Mouse (Mus musculus): ENCODE data around the gene Psmd3. TPM values are rescaled to one million over a fixed set of nuclear protein-coding genes. Genes with fewer than 3 reads are reported as not detected.
"Not testable (repeated sequence)": the region's sequence is repeated elsewhere in the genome, so short reads cannot be mapped to it uniquely, and the experiment has no call there.

The Psmd3 gene
- 166 and 169 TPM in 2 replicates for polyA plus RNA-seq (2015; fragmentation: Nextera tagmentation; extraction: Ambion mirVana)

GRCm38 (mm10) chr11:98681786-98682745 lies at the start of gene Psmd3:
Gene Psmd3, plus strand, starts transcription at chr11:98682554.
- Histone ChIP-seq H3K9ac (ENCODE audit: low read length) (peak within 1 kb of the TSS; percentile 100), H3K27me3 (ENCODE audit: control insufficient read depth, insufficient read depth, low read length) (no peaks in the 10 kb centered on the region), H3K9me3 (replicated peaks; ENCODE audit: control insufficient read depth, low read length) (no peaks in the 10 kb centered on the region), H3K4me3 (ENCODE audit: low read length) (peak within 1 kb of the TSS; percentile 100), H3K4me1 (ENCODE audit: control insufficient read depth, insufficient read depth, low read length) (peaks cover 9% of the 10 kb centered on the region), H3K36me3 (ENCODE audit: control insufficient read depth, insufficient read depth) (peaks cover 18% of the 10 kb centered on the region), H3K27ac (ENCODE audit: low read length) (peak within 1 kb of the TSS; percentile 85), H3K4me2 (ENCODE audit: low read depth, low read length) (peak within 1 kb of the TSS; percentile 93)
- ATAC-seq (replicated peaks; ENCODE audit: extremely low read depth, insufficient read depth, low FRiP score): peak; percentile 95
- WGBS: 5% methylated on average over 45 of the region's 45 CpGs

DNA sequence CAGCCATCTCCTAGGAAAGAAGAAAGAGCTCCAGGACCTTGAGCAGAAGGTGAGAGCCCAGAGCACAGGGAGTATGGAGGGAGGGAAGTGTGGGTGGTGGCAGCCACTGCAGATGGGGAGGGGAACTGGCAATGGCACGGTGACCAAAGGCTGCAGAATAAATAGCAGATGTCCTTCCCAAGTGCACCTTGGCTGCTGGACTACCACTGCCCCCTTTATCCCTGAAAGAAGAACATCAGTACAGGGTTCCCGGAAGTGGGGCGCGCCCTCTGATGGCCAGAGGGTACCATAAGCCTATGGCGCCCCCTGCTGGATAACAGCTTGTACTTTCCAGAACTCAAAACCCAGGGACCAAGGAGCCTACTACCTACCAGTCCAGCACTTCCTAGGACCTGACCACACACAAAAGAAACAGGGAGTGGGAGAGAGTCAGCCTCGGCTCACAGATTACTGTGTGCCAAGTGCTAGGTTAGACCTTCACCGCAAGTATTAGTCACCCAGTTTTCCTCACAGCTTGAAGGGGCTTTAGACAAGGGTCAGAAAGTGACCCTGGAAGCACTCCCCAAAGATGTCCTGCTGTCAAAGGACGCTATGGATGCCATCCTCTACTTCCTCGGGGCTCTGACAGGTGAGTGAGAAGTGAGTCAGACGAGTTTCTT lies 46.9 kb upstream of the Psmd3 start:
- H3K4me3 ChIP-seq (ENCODE audit: low read length); H3K9ac ChIP-seq (ENCODE audit: low read length); H3K9me3 ChIP-seq (replicated peaks; ENCODE audit: control insufficient read depth, low read length); H3K27me3 ChIP-seq (ENCODE audit: control insufficient read depth, insufficient read depth, low read length); ATAC-seq (replicated peaks; ENCODE audit: extremely low read depth, insufficient read depth, low FRiP score); H3K36me3 ChIP-seq (ENCODE audit: control insufficient read depth, insufficient read depth); H3K4me2 ChIP-seq (ENCODE audit: low read depth, low read length); H3K27ac ChIP-seq (ENCODE audit: low read length); H3K4me1 ChIP-seq (ENCODE audit: control insufficient read depth, insufficient read depth, low read length): not testable (repeated sequence)
- 21% methylated on average over 10 of the region's 10 CpGs for WGBS

- Histone ChIP-seq H3K36me3 (ENCODE audit: control insufficient read depth, insufficient read depth) (no peaks in the 10 kb centered on the region), H3K27ac (ENCODE audit: low read length) (no peak overlapping the region), H3K9me3 (replicated peaks; ENCODE audit: control insufficient read depth, low read length) (no peaks in the 10 kb centered on the region), H3K9ac (ENCODE audit: low read length) (no peak overlapping the region), H3K27me3 (ENCODE audit: control insufficient read depth, insufficient read depth, low read length) (no peaks in the 10 kb centered on the region), H3K4me3 (ENCODE audit: low read length) (no peak overlapping the region), H3K4me1 (ENCODE audit: control insufficient read depth, insufficient read depth, low read length) (no peaks in the 10 kb centered on the region), H3K4me2 (ENCODE audit: low read depth, low read length) (no peak overlapping the region)
- WGBS: 75% methylated on average over 1 of the region's 1 CpGs
- ATAC-seq (replicated peaks; ENCODE audit: extremely low read depth, insufficient read depth, low FRiP score): no peak
These were observed 44.9 kb upstream of the Psmd3 start for GRCm38 (mm10) chr11:98637501-98637900.

DNA sequence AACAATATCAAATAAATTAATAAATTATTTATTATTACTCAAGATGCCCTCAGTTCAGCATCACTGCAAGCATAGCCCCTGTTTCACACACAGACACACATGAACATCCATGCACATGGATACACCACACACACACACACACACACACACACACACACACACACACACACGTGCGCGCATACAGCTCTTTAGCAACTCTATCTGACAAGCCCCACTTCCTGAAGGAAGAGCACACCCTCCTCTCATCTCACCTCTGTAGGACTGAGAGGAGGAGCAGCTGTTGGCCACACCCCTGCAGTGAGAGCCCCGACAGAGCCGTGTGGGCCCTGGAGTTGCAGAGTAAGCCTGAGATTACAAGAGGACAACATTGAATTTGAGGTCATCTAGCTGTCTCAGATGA lies 42.3 kb upstream of the Psmd3 start:
- Histone ChIP-seq H3K9me3 (replicated peaks; ENCODE audit: control insufficient read depth, low read length) (no peaks in the 10 kb centered on the region), H3K27me3 (ENCODE audit: control insufficient read depth, insufficient read depth, low read length) (no peaks in the 10 kb centered on the region), H3K27ac (ENCODE audit: low read length) (no peak overlapping the region), H3K4me3 (ENCODE audit: low read length) (no peak overlapping the region), H3K4me2 (ENCODE audit: low read depth, low read length) (no peak overlapping the region), H3K9ac (ENCODE audit: low read length) (no peak overlapping the region), H3K36me3 (ENCODE audit: control insufficient read depth, insufficient read depth) (no peaks in the 10 kb centered on the region), H3K4me1 (ENCODE audit: control insufficient read depth, insufficient read depth, low read length) (no peaks in the 10 kb centered on the region)
- 49% methylated on average over 5 of the region's 5 CpGs for WGBS
- no peak for ATAC-seq (replicated peaks; ENCODE audit: extremely low read depth, insufficient read depth, low FRiP score)

- H3K27ac ChIP-seq (ENCODE audit: low read length): no peak overlapping the region
- 82% methylated on average over 3 of the region's 3 CpGs for WGBS
- no peak for ATAC-seq (replicated peaks; ENCODE audit: extremely low read depth, insufficient read depth, low FRiP score)
- no peak overlapping the region for H3K9ac ChIP-seq (ENCODE audit: low read length)
- no peak overlapping the region for H3K4me3 ChIP-seq (ENCODE audit: low read length)
- no peaks in the 10 kb centered on the region for H3K9me3 ChIP-seq (replicated peaks; ENCODE audit: control insufficient read depth, low read length)
- no peaks in the 10 kb centered on the region for H3K4me1 ChIP-seq (ENCODE audit: control insufficient read depth, insufficient read depth, low read length)
- no peak overlapping the region for H3K4me2 ChIP-seq (ENCODE audit: low read depth, low read length)
- H3K27me3 ChIP-seq (ENCODE audit: control insufficient read depth, insufficient read depth, low read length): no peaks in the 10 kb centered on the region
- no peaks in the 10 kb centered on the region for H3K36me3 ChIP-seq (ENCODE audit: control insufficient read depth, insufficient read depth)
These were observed 37.6 kb upstream of the Psmd3 start for GRCm38 (mm10) chr11:98644757-98645156.

DNA sequence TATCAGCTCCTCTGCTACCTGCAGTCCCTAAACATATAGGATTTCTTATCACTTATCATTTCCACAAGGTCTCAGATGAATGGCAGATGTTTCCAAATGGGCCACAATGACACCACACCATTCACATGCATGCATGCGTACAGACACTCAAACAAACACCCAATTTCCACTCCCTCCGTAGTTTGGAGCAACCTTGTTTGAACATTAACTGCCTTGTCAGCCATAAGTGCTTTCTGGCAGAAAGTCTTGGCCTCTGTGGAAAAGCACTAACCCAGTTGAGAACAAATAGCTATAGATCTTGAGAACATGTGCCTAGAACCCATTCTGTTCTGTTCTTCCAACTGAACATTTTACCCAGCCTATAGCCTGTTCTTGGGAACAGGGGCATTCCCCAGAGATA lies 36.4 kb upstream of the Psmd3 start:
- no peak overlapping the region for H3K9ac ChIP-seq (ENCODE audit: low read length)
- H3K9me3 ChIP-seq (replicated peaks; ENCODE audit: control insufficient read depth, low read length): no peaks in the 10 kb centered on the region
- H3K4me2 ChIP-seq (ENCODE audit: low read depth, low read length): no peak overlapping the region
- no peaks in the 10 kb centered on the region for H3K27me3 ChIP-seq (ENCODE audit: control insufficient read depth, insufficient read depth, low read length)
- no peaks in the 10 kb centered on the region for H3K36me3 ChIP-seq (ENCODE audit: control insufficient read depth, insufficient read depth)
- no peak overlapping the region for H3K27ac ChIP-seq (ENCODE audit: low read length)
- H3K4me3 ChIP-seq (ENCODE audit: low read length): no peak overlapping the region
- no peak for ATAC-seq (replicated peaks; ENCODE audit: extremely low read depth, insufficient read depth, low FRiP score)
- H3K4me1 ChIP-seq (ENCODE audit: control insufficient read depth, insufficient read depth, low read length): no peaks in the 10 kb centered on the region
- WGBS: 79% methylated on average over 2 of the region's 2 CpGs

GRCm38 (mm10) chr11:98646459-98646858 lies 35.9 kb upstream of the Psmd3 start, which contains the start of gene Gsdma2:
Gene Gsdma2, plus strand, starts transcription at chr11:98646759.
- H3K9ac ChIP-seq (ENCODE audit: low read length): no peak within 1 kb of the TSS
- ATAC-seq (replicated peaks; ENCODE audit: extremely low read depth, insufficient read depth, low FRiP score): no peak

GRCm38 (mm10) chr11:98655076-98655475 lies 27.3 kb upstream of the Psmd3 start:
- WGBS: 15% methylated on average over 7 of the region's 7 CpGs
- not testable (repeated sequence) for H3K9ac ChIP-seq (ENCODE audit: low read length); H3K9me3 ChIP-seq (replicated peaks; ENCODE audit: control insufficient read depth, low read length); H3K36me3 ChIP-seq (ENCODE audit: control insufficient read depth, insufficient read depth); H3K4me2 ChIP-seq (ENCODE audit: low read depth, low read length); ATAC-seq (replicated peaks; ENCODE audit: extremely low read depth, insufficient read depth, low FRiP score); H3K4me3 ChIP-seq (ENCODE audit: low read length); H3K27ac ChIP-seq (ENCODE audit: low read length); H3K27me3 ChIP-seq (ENCODE audit: control insufficient read depth, insufficient read depth, low read length); H3K4me1 ChIP-seq (ENCODE audit: control insufficient read depth, insufficient read depth, low read length)

More at GRCm38 (mm10) chr11:98646459-98646858, 35.9 kb upstream of the Psmd3 start, which contains the start of gene Gsdma2:
- Histone ChIP-seq H3K36me3 (ENCODE audit: control insufficient read depth, insufficient read depth) (no peaks in the 10 kb centered on the region), H3K27ac (ENCODE audit: low read length) (no peak within 1 kb of the TSS), H3K4me2 (ENCODE audit: low read depth, low read length) (no peak within 1 kb of the TSS), H3K9me3 (replicated peaks; ENCODE audit: control insufficient read depth, low read length) (no peaks in the 10 kb centered on the region), H3K4me1 (ENCODE audit: control insufficient read depth, insufficient read depth, low read length) (no peaks in the 10 kb centered on the region), H3K4me3 (ENCODE audit: low read length) (no peak within 1 kb of the TSS), H3K27me3 (ENCODE audit: control insufficient read depth, insufficient read depth, low read length) (no peaks in the 10 kb centered on the region)
- WGBS: 46% methylated on average over 2 of the region's 2 CpGs

GRCm38 (mm10) chr11:98660517-98660916 lies 21.8 kb upstream of the Psmd3 start:
- Histone ChIP-seq H3K27ac (ENCODE audit: low read length) (no peak overlapping the region), H3K9ac (ENCODE audit: low read length) (no peak overlapping the region), H3K9me3 (replicated peaks; ENCODE audit: control insufficient read depth, low read length) (no peaks in the 10 kb centered on the region), H3K4me1 (ENCODE audit: control insufficient read depth, insufficient read depth, low read length) (no peaks in the 10 kb centered on the region), H3K36me3 (ENCODE audit: control insufficient read depth, insufficient read depth) (no peaks in the 10 kb centered on the region), H3K4me2 (ENCODE audit: low read depth, low read length) (no peak overlapping the region), H3K27me3 (ENCODE audit: control insufficient read depth, insufficient read depth, low read length) (peaks cover 7% of the 10 kb centered on the region), H3K4me3 (ENCODE audit: low read length) (no peak overlapping the region)
- WGBS: 13% methylated on average over 6 of the region's 6 CpGs
- ATAC-seq (replicated peaks; ENCODE audit: extremely low read depth, insufficient read depth, low FRiP score): no peak
